Mouse (Mus musculus) neural tube, embryonic 15.5 days (tissue): Measurements from ENCODE around the gene Zfp719. TPM values are rescaled to one million over a fixed set of nuclear protein-coding genes. Genes with fewer than 3 reads are reported as not detected.

Experiments used
- ATAC-seq: fragments of 200-750 bp; cut with Nextera tagmentation; 2 replicates; pipeline ENCODE4 v1.8.0; 2017; ENCODE audit warnings: mild to moderate bottlenecking, moderate TSS enrichment, moderate library complexity; ENCODE audit not compliant: low FRiP score
- H3K27ac ChIP-seq: fragments of 300-500 bp; sonication (generic); replicated peaks from 2 replicates; pipeline ENCODE4 v1.5.1; 2015; ENCODE audit warnings: mild to moderate bottlenecking, inconsistent platforms
- H3K27me3 ChIP-seq: fragments of 300-500 bp; sonication (generic); replicated peaks from 2 replicates; pipeline ENCODE4 v1.6.1; 2015; ENCODE audit warnings: inconsistent platforms
- H3K36me3 ChIP-seq: fragments of 300-500 bp; sonication (generic); 2 replicates; pipeline ENCODE4 v1.6.1; 2015; ENCODE audit warnings: inconsistent platforms
- H3K4me1 ChIP-seq: fragments of 300-500 bp; sonication (generic); 2 replicates; pipeline ENCODE4 v1.6.1; 2015; ENCODE audit warnings: inconsistent platforms
- H3K4me2 ChIP-seq: fragments of 300-500 bp; sonication (generic); 2 replicates; pipeline ENCODE4 v1.6.1; 2015; ENCODE audit warnings: inconsistent platforms, mild to moderate bottlenecking, moderate library complexity
- H3K4me3 ChIP-seq: fragments of 300-500 bp; sonication (generic); replicated peaks from 2 replicates; pipeline ENCODE4 v1.5.1; 2015; ENCODE audit warnings: mild to moderate bottlenecking, inconsistent platforms
- H3K9ac ChIP-seq: fragments of 300-500 bp; sonication (generic); replicated peaks from 2 replicates; pipeline ENCODE4 v1.6.1; 2015; ENCODE audit warnings: mild to moderate bottlenecking, inconsistent platforms
- H3K9me3 ChIP-seq: fragments of 300-500 bp; sonication (generic); replicated peaks from 2 replicates; pipeline ENCODE4 v1.6.1; 2016; ENCODE audit warnings: inconsistent platforms
- WGBS: fragments of 180-500 bp; shearing (Covaris S2); methylation state at CpG from one replicate; pipeline ENCODE4 v1.1.7; 2015; ENCODE audit warnings: mixed read lengths; 5-methylcytosine and 5-hydroxymethylcytosine counted together
- polyA plus RNA-seq: library from polyadenylated mRNA; unstranded; fragments of >200 nt; fragmentation: Nextera tagmentation; extraction: Ambion mirVana; gene quantifications from 2 replicates; pipeline ENCODE4 v1.2.1, GENCODE M21; 2015

Gene Zfp719
- polyA plus RNA-seq, 1 experiment from 2014 or later, result 13.3 TPM

- Histone ChIP-seq H3K4me1 (no peaks in the 10 kb centered on the region), H3K4me2 (no peak overlapping the region), H3K9me3 (no peaks in the 10 kb centered on the region), H3K4me3 (no peak overlapping the region), H3K27me3 (no peaks in the 10 kb centered on the region), H3K9ac (no peak overlapping the region), H3K27ac (no peak overlapping the region), H3K36me3 (no peaks in the 10 kb centered on the region)
- 90% methylated on average over 1 of the region's 1 CpGs for WGBS
- no peak for ATAC-seq
Observed at GRCm38 (mm10) chr7:43556901-43557300, 22.5 kb upstream of the Zfp719 start.

DNA sequence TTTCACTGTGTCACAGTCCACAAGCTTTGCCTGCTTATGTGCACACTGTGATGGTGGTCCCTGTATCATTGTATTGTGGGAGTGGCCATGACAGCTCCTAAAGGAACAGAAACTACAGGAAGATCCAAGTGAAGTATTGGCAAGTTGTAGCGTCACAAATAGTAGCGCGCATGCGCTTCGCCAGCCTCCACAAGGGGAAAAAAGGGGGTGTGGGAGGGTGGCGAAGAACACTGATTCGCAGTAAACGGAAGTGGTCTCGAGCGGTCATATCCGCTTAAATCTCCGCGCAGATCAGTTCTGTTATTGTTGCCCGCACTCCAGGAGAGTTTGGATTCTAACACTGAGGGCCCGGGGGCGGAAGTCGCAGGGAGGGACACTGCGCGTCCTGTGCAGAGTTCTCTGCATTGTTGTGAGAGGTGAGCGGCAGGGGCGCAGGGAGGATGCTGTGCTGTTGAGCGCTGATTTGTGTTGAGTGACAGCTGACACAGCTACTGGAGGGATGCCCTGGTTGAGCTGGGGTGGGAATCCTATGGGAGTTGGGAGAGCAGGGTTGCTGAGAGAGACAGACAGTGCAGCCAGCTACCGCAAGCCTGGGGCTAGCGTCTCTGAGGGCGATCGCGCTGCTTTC, 17.3 kb upstream of the Zfp719 start, which contains the start of gene Zfp658:
TSS of gene Zfp658 (plus strand) at position 251 of the 628 bp plus-strand sequence.
- H3K36me3 ChIP-seq, result peaks cover 19% of the 10 kb centered on the region
- peak within 1 kb of the TSS; percentile 76 for H3K9ac ChIP-seq
- peak; percentile 93 for ATAC-seq
- H3K4me2 ChIP-seq, result peak within 1 kb of the TSS; percentile 71
- no peaks in the 10 kb centered on the region for H3K27me3 ChIP-seq
- peaks cover 19% of the 10 kb centered on the region for H3K4me1 ChIP-seq
- H3K27ac ChIP-seq, result peak within 1 kb of the TSS; percentile 90
- WGBS, result under 1% methylated on average over 27 of the region's 27 CpGs
- no peaks in the 10 kb centered on the region for H3K9me3 ChIP-seq
- peak within 1 kb of the TSS; percentile 83 for H3K4me3 ChIP-seq

GRCm38 (mm10) chr7:43562651-43563070, 16.7 kb upstream of the Zfp719 start:
- Histone ChIP-seq H3K4me3 (peak overlapping the region; percentile 83), H3K9me3 (no peaks in the 10 kb centered on the region), H3K4me2 (peak overlapping the region; percentile 71), H3K9ac (peak overlapping the region; percentile 76), H3K27ac (peak overlapping the region; percentile 90), H3K36me3 (peaks cover 24% of the 10 kb centered on the region), H3K4me1 (peaks cover 19% of the 10 kb centered on the region), H3K27me3 (no peaks in the 10 kb centered on the region)
- ATAC-seq, result peak; percentile 32
- 0% methylated on average over 10 of the region's 10 CpGs for WGBS

- Histone ChIP-seq H3K27me3 (no peaks in the 10 kb centered on the region), H3K27ac (0 out of 2 replicates have a peak overlapping the region, but pooled peaks have one; percentile 30)
- 54% methylated on average over 6 of the region's 6 CpGs for WGBS
Observed at GRCm38 (mm10) chr7:43563300-43563699, 16.1 kb upstream of the Zfp719 start.

GRCm38 (mm10) chr7:43571216-43571615, 8.2 kb upstream of the Zfp719 start:
- H3K9me3 ChIP-seq, result no peaks in the 10 kb centered on the region
- peaks cover 84% of the 10 kb centered on the region for H3K36me3 ChIP-seq
- no peak overlapping the region for H3K27ac ChIP-seq
- 100% methylated on average over 2 of the region's 2 CpGs for WGBS
- H3K4me2 ChIP-seq, result no peak overlapping the region
- H3K4me1 ChIP-seq, result no peaks in the 10 kb centered on the region
- no peaks in the 10 kb centered on the region for H3K27me3 ChIP-seq
- H3K4me3 ChIP-seq, result no peak overlapping the region
- no peak for ATAC-seq
- H3K9ac ChIP-seq, result no peak overlapping the region

More at GRCm38 (mm10) chr7:43563300-43563699, 16.1 kb upstream of the Zfp719 start:
- H3K4me3 ChIP-seq, result peak overlapping the region; percentile 83
- H3K36me3 ChIP-seq, result peaks cover 30% of the 10 kb centered on the region
- peaks cover 19% of the 10 kb centered on the region for H3K4me1 ChIP-seq
- no peaks in the 10 kb centered on the region for H3K9me3 ChIP-seq
- no peak for ATAC-seq
- H3K9ac ChIP-seq, result peak overlapping the region; percentile 76
- peak overlapping the region; percentile 71 for H3K4me2 ChIP-seq

GRCm38 (mm10) chr7:43580526-43580925, 1.1 kb downstream of the Zfp719 start:
- Histone ChIP-seq H3K27ac (peak overlapping the region; percentile 95), H3K4me1 (peaks cover 28% of the 10 kb centered on the region), H3K27me3 (no peaks in the 10 kb centered on the region), H3K9me3 (no peaks in the 10 kb centered on the region), H3K36me3 (peaks cover 21% of the 10 kb centered on the region), H3K4me3 (peak overlapping the region; percentile 75), H3K4me2 (peak overlapping the region; percentile 84), H3K9ac (peak overlapping the region; percentile 96)
- no peak for ATAC-seq
- WGBS, result 57% methylated on average over 5 of the region's 5 CpGs

- H3K9ac ChIP-seq, result no peak overlapping the region
- H3K27me3 ChIP-seq, result no peaks in the 10 kb centered on the region
- 94% methylated on average over 5 of the region's 5 CpGs for WGBS
- H3K4me1 ChIP-seq, result peaks cover 28% of the 10 kb centered on the region
- no peak overlapping the region for H3K27ac ChIP-seq
- peaks cover 59% of the 10 kb centered on the region for H3K36me3 ChIP-seq
- ATAC-seq, result no peak
- H3K9me3 ChIP-seq, result no peaks in the 10 kb centered on the region
- no peak overlapping the region for H3K4me2 ChIP-seq
- no peak overlapping the region for H3K4me3 ChIP-seq
Observed at GRCm38 (mm10) chr7:43584790-43585189, 5.4 kb downstream of the Zfp719 start.

DNA sequence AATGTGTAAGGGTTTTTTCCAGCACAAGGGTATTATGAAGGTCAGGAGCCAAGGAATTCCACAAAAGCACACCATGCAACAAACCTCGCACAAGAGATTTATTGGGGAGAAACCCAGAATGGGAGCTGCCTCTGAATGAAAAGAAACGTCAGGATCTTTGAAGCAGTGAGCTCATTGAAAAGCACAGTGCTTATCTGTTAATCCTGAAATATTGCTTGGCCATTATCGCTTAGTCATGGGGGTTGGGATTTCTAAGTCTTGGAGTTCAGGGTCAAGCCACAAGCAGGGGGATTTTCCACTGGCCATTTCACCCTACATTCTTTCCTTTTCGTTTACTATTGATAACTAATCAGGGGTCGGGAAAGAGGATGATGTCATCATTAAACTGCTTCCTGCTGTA, 22.5 kb downstream of the Zfp719 start:
- H3K9ac ChIP-seq, result no peak overlapping the region
- H3K4me2 ChIP-seq, result no peak overlapping the region
- H3K9me3 ChIP-seq, result no peaks in the 10 kb centered on the region
- 0 out of 2 replicates have a peak, but pooled peaks cover 6% of the 10 kb centered on the region for H3K4me1 ChIP-seq
- no peaks in the 10 kb centered on the region for H3K27me3 ChIP-seq
- WGBS, result 11% methylated on average over 5 of the region's 5 CpGs
- no peaks in the 10 kb centered on the region for H3K36me3 ChIP-seq
- H3K4me3 ChIP-seq, result no peak overlapping the region
- no peak for ATAC-seq
- H3K27ac ChIP-seq, result no peak overlapping the region

DNA sequence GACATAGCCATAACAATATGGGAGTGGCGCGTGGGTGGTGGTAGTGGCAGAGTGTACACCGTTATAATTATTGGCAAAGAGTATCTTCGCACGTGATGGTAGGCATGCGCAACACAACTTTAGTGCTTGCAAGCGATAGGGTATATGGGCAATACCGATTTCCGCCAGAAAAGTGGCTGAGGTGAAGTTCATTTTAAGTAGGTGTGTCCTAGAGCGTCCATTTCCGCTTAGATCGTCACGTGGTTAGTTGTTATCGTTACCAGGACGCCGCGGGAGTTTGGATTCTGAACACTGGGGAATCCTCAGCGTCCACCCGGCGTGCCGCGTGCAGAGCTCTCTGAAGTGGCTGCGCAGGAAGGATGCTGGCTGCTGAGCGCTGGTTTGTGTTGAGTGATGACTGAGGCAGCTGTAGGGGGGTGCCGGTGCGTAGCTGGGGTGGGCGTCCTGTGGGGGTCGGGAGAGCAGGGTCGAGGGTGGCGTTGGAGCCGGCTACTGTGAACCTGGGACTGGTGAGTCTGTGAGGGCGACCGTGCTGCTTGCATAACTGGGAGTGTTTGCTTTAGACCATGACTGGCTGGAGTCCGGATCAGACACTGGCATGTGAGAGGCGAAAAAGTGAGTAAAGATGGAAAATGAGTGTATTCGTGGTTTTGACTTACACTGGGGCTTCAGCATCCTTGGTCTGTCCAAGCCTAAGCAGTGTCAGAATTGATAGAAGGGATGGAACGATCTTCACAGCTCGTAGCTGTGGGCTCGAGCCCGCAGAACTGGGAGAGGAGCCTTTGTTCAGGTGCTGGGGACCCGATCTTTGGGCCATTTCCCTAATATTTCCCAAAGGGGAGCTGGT, 27.7 kb downstream of the Zfp719 start, which contains the start of gene Zfp819:
TSS of gene Zfp819 (plus strand) at position 274 of the 847 bp plus-strand sequence.
- Histone ChIP-seq H3K4me2 (peak within 1 kb of the TSS; percentile 80), H3K9me3 (no peaks in the 10 kb centered on the region), H3K27me3 (no peaks in the 10 kb centered on the region), H3K27ac (no peak within 1 kb of the TSS), H3K9ac (peak within 1 kb of the TSS; percentile 18), H3K4me1 (peaks cover 11% of the 10 kb centered on the region), H3K4me3 (peak within 1 kb of the TSS; percentile 40), H3K36me3 (no peaks in the 10 kb centered on the region)
- peak; percentile 93 for ATAC-seq
- WGBS, result 15% methylated on average over 41 of the region's 41 CpGs

DNA sequence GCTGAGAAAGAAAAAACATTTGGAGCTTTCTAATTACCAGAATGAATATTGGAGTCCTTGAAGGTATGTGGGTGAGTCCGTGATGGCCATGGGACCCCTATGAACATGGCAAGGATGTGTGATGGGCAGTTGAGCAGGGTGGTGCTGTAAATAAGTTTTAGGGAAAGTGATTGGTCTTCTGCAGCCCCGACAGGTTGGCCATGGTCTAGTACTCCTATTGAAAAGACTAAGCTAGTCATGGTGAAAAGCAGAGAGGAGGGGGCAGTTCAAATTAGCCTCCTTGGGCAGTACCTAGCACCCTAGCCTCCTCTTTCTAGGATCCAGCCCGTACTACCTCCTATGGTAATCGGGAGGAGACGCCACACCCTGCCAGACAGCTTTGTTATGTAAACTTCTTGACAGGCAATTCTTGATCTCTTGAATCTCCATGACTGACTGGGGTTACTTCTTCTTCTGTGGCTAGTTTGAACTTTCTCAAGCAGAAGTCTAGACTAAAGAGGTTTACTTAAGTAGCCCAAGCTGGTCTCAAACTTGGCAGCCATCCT, 28.4 kb downstream of the Zfp719 start:
- no peak overlapping the region for H3K27ac ChIP-seq
- no peaks in the 10 kb centered on the region for H3K36me3 ChIP-seq

DNA sequence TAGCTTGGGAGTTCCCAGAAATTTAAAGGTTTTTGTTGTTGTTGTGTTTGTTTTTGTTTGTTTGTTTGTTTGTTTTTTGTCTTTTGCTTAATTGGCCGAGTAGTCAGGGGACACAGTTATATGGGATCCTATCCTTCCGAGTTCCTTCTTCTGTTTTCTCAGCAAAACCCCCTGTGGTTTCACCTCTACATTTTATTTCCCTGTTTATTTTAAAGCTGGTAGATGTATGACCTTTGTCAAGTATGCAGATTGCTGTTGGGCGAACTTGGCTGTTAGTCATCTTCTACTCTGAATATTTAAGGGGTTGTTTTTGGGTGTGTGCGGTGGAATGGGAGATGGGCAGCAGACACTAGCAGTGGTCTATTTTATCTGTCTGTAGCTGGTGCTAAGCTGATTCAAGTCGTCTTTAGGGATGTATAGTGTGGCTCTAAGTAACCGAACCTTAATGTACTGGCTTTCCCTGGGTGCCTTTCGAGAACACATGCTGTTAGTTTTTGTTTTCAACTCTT, 29.0 kb downstream of the Zfp719 start:
- 81% methylated on average over 7 of the region's 7 CpGs for WGBS
- no peaks in the 10 kb centered on the region for H3K36me3 ChIP-seq
- H3K4me2 ChIP-seq, result no peak overlapping the region
- no peak overlapping the region for H3K9ac ChIP-seq
- H3K27me3 ChIP-seq, result no peaks in the 10 kb centered on the region
- no peak overlapping the region for H3K27ac ChIP-seq
- no peak overlapping the region for H3K4me3 ChIP-seq
- H3K4me1 ChIP-seq, result peaks cover 6% of the 10 kb centered on the region
- ATAC-seq, result no peak
- H3K9me3 ChIP-seq, result no peaks in the 10 kb centered on the region

More for the DNA sequence above, 28.4 kb downstream of the Zfp719 start:
- peak; percentile 13; the same call in 1 of the 2 replicates for ATAC-seq
- H3K4me3 ChIP-seq, result no peak overlapping the region
- no peak overlapping the region for H3K9ac ChIP-seq
- H3K27me3 ChIP-seq, result no peaks in the 10 kb centered on the region
- WGBS, result 39% methylated on average over 5 of the region's 5 CpGs
- H3K9me3 ChIP-seq, result no peaks in the 10 kb centered on the region
- peak overlapping the region; percentile 80 for H3K4me2 ChIP-seq
- H3K4me1 ChIP-seq, result peaks cover 6% of the 10 kb centered on the region
